Mouse (Mus musculus): ENCODE measurements around the gene Grcc10.

- TF ChIP-seq CTCF (IDR thresholded peaks at IDR 0.05; ENCODE audit: borderline replicate concordance, insufficient read depth, low read depth, low read length) (no peak), POLR2A (IDR thresholded peaks at IDR 0.05; ENCODE audit: borderline replicate concordance, insufficient read depth, low read length) (no peak)
Measured at GRCm38 (mm10) chr6:124694166-124694955, 46.8 kb downstream of the Grcc10 start.

Data from cerebellum, adult 2 months (tissue).